Mouse (Mus musculus): ENCODE data around the gene Tifab. TPM values are rescaled to one million over a fixed set of nuclear protein-coding genes. Genes with fewer than 3 reads are reported as not detected.
"Not testable (repeated sequence)": the region's sequence is repeated elsewhere in the genome, so short reads cannot be mapped to it uniquely, and the experiment has no call there.

Gene Tifab
- total RNA-seq (2022) = 1 to 10 TPM; 1.6 to 7.4 (median 3.9) TPM

DNA sequence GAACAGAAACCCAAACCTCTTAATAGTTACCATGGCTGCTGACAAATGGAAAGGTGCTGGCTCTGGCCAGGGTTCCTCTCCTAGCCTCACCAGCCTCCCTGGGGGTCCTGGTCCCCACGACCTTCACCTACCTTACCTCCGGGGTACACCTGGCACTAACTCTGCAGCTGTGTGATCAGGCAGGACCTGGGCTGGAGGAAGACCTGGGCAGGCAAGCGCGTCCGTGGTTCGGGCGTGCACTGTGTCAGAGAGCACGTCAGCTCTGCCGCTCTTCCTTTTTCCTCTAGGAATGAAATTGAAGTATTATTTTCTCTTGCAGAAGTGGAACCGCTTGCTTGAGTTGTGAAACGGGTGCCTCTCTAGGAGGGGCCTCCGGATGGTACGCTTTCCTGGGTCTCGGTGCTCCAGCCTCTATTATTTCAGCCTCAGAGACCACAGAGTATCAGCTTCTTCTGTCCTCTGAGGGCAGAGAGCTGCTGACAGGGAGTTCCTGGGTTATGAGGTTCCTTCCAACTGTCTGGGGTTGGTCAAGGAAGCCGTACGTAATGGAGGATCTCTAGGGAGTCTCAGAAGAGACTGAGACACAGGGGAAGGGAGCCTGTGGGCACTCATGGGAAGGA, at the start of gene Tifab:
Tifab (minus strand) TSS at position 470 of the 620 bp plus-strand sequence.
- DNase-seq (ENCODE audit: low spot score in 2 of 2) = no peak

DNA sequence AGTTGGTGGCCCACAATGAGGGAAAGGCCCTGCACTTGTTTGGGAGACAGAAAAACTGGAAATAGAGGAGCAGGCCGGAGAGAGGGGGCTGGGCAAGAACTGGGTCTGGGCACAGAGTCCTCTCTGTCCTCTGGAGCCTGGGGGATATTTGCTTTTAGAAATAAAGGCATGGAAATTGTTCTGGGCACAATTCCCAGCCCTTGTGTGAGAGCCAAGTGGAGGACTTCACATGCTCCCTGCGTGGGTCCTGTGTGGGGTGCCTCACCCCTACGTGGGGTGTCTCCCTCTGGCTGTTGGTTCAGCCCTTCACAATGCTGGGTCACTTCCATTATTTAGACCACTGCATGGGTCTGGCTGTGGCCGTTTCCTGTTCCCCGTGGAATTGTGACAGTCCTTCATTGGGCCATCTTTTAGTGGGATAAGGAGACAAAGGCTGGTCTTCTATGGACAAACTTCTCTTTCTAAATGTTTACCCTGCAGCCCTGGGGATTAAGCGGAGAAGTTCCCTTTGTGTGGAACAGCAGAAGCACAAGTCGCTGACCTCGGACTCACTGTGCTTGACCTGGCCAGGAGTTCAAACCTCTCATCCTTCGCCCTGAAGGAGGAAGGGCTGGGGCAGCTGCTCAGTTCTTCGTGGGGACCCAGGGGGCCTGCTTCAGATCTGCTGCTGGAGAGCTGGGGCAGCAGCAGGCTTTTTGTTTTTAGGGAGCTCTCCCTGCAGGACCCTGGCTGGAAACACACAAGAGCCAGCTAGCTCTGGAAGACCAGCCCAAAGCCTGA, 47.7 kb upstream of the Tifab start:
- peak; percentile 67 to 72 for DNase-seq (ENCODE audit: low spot score in 2 of 2)

DNA sequence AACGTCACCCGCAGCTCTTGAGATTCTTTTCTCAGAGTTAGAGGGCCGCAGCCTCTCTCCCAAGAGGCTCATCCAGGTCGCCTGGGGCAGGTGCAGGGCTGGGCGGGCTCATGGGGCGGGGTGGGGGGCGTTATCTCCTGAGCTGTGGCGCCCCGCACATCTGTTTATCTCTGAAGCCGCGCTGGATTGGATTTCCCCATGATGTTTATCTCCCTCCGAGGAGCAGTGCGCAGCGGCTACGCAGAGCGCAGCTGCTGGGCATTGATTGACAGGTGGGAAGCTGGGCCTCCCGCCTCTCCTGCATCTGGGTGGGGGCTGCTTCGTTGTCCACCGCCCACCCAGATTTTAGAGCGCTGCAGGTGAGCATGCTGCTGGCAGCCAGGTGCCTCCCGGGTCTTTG, 44.9 kb upstream of the Tifab start:
- no peak for DNase-seq (ENCODE audit: low spot score in 2 of 2)

DNA sequence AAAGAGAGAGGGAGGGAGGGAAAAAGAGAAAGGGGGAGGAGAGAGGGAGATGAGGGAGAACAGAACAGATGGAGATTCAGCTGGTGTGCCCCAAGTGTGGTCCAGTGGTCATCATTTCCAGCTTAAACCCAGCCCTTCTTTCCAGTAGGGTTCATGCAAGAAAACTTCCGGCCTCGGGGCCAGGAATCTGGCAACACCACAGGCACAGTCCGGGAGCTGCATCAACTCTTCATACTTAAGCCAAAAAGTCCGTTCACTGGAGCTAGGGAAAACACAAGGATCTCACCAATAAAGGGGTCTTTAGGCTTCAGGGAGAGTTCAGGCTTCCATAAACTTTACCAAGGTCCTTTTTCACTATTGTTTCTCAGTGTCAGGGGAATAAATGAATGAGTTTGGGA, 44.2 kb upstream of the Tifab start:
- no peak for DNase-seq (ENCODE audit: low spot score in 2 of 2)

DNA sequence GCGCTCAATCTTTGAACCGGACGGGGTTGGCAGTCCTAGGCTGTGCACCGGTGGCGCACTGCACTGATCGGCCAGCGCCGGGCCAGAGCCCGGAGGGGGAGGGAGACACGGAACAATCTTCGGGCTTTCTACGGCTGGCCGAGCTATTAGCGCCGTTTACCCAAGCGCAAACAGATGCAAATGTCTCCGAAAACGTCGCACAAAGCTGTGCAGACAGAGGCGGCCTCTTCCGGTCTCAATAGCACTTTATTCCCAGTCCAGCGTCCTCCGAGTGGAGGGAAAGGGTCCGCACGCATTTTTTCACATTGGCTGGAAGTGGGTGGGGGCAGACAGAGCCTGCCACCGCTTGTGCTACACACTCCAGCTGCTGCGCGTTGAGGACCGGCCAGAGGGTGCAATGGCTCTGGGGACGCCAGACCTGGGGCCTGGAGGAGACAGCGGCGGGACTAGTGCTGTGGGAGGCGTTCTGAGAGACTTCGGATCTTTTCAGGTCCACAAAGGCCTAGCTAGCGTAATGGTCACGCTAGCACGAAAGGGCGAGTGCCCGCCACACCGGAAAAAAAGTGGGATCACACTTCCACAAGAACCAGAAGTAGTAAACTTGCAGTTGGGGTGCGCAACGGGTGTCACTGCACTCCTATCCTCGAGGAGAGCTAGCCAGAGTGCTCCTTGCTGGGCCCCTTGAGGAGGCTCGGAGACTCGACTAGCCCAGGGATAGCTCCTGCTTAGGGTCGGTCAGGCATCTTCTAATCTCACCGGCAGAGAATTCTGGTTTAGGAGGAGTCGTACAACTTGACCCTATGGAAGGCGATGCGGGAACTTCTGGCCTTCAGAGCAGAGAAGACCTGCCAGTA, 43.5 kb upstream of the Tifab start:
- peak; percentile 43 to 49 for DNase-seq (ENCODE audit: low spot score in 2 of 2)

DNA sequence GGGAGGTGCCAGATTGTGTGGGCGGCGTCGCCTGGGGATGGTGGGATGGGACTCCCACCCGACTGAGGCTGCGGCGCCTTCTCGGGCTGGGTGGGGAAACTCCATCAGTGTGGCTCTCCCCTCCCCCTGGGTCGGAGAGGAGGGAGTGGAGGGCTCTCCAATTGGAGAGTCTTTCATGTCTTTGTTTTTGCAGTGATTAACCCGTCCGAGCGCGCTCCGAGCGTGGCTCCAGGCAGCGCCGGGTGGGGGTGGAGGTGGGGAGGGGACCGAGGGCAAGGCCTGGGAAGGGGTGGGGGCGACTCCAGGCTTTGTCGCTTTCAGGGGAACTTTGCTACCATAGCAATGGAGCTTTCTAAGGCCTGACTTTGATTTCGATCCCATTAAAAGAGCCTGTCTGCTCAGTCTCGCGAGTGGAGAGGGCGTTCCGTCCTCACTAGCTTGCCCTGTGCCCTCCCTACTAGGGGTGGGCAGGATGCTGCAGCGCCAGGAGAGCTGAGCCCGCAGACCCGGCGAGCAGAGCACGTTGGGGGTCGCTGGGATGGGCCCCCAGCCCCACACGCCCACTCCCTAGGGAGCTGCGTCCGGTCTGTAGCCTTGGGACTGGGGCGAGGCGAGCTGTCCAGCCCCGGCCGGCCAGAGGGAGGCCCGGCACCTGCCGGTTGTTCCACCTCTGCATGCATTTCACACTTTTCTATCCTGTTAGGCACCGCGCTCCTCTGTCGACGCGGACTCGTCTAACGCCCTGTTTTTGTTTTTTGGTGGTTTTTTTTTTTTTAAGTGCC, 42.6 kb upstream of the Tifab start:
- no peak for DNase-seq (ENCODE audit: low spot score in 2 of 2)

DNA sequence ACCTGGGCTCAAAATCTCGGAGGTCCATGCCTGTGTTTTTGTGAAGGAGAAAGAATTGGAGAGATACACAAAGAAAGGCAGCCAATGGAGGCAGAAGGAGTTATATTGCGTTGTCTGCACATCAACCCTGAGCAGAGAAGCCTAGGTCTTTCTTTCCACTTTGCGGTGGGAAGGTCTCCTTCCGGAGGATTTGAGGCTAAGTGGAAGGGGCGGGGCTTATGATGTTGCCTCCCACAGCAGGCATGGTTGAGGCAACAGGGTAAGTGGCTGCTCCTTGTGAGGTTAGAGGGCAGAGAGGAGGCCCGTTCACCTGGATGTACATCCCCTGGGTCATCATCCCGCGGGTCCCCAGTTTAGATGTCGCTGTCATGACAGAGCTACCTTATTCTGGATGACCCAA, 40.6 kb upstream of the Tifab start:
- DNase-seq (ENCODE audit: low spot score in 2 of 2) = no peak

DNA sequence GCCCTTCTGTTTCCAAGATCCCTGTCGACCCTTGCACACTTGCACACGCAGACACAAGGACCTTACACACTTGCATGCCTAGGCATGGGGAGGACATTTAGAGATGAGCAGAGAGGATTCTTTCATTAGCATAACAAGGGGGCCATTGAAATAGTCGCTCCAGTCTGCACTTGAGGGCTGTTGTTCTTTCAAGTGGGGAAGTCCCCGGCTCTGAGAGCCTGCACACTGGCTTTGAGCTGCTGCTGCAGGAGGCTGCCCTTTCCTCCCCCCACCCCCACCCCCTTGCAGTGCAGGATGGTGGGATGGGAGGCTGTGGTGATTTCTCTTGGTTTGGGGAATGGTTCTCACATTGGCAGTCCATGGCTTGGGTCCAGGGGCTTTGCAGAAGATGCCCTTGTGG, 37.4 kb upstream of the Tifab start:
- DNase-seq (ENCODE audit: low spot score in 2 of 2) = no peak

DNA sequence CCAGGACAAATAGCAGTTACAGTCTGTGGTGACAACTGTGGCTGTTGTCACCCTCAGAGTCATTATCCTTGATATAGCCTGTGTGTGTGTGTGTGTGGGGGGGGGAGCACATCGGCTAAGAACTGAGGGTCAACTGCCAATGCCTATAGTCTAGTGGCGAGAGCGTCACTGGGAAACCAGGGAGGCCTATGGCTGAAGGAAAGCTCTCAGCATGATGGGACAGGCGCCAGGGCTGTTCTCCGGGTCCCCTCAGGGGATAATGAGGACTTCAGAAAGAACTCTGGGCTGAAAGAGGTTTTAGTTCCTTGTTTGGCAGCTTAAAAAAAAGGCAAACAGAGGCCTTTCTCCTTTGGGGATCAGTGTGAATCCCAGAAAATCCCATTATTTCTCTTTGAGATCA, 35.9 kb upstream of the Tifab start:
- DNase-seq (ENCODE audit: low spot score in 2 of 2) = no peak

DNA sequence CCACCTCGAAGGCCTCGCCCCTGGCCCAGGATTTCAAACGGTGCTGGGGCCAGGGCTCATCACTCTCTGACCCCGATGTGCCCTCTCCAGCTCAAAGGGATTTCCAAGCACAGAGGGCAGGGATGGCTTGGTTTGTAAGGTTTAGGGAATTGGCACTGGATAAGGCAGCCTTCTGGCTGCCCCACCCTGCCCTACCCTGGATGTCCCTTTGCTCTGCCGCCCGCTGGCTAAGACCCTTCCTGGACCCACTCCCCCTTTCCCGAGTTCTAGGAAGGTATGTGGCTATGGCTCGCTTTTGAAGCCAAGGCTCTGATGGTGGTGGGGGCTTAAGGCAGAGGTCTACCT, 30.4 kb upstream of the Tifab start:
- DNase-seq (ENCODE audit: low spot score in 2 of 2) = no peak

DNA sequence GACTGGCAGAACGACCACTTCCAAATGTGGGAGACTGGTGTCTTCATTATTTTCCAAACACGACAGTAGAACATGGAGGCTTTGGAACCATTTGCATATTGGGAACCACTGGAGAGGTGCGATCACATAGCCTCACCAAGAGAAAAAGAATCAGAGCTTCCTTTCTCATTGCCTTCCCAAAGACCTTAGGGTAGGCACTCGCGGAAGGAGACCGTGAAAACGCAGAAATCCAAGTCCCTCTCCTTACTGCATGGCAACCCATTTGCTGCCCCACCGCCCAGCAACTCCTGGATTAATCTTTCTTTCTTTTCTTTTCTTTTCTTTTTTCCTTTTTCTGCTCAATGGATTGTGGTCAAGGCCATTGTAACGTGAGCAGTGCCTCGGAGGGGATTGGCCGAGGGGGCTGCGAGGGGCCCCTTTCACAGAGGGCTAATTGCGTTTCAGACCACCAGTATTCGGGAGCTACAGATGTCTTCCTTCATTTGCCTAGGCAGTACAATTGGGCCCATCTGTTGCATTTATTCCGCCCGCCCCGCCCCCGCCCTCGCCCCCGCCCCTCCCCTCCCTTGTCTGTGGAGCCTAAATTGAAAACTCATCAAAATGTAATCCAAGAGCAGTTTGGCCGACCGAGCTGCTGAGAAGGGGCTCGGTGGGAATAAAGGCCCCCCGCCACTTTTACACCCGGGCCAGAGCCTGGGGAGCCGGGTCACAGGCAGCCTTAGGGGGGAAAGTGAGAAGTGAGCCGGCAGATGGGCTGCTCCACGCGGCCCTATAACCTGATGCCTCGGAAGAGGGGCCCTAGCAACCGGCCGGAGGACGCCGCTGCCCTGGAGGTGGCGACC, 29.8 kb upstream of the Tifab start:
- DNase-seq (ENCODE audit: low spot score in 2 of 2) = no peak

DNA sequence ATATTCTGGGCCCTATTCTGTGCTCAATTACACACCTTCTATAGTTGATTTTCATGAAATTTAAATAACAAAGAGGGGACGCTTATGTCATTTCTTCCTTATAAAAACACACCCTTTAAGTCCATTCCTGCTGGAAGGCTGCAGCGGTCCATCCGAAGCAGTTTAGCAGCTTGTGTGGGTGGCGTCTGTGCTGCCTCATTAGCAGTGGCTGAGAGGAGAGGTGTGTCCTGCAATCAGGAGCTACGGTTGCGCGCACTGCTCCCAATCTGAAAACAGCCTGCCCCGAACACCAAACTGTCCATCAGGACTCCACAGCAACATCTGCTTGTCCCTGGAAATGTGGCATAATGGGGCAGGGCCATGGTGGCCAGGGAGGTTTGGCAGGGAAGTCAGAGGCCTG, 20.8 kb upstream of the Tifab start:
- no peak for DNase-seq (ENCODE audit: low spot score in 2 of 2)

DNA sequence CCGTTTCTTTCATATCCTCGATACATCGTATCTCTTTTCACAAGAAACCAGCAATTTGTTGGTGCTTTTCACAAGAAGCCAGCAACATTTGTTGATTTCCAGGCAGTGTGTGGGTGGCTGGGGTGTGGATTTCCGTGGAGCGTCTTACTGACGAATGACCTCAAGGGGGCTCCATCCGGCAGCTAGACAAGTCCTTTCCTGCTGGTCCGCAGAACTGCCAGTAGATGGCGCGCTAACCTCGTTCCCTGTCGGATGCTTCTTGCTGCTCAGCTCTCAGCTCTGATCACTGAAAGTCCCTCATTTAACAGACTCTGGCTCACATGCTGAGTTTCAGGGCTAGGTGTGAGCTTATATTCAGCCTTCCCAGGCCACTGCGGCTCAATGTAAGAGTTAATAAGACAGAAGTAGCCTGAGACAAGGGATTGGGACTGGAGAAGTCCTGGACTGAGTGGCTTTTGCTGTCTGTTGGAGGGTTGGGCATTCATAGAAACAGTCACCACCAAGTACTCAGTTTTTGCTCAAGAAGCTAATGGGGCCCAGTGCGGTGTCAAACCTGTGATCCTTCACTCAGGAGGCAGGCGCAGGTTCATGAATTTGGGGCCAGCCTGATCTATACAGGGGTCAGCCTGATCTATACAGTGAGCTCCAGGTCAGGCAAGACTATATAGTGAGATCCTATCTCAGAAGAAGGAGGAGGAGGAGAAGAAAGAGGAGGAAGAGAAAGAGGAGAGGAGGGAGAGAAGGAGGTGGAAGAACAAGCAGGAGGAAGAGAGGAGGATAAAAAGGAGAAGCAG, 19.0 kb upstream of the Tifab start:
- DNase-seq (ENCODE audit: low spot score in 2 of 2) = peak; percentile 82 to 89

DNA sequence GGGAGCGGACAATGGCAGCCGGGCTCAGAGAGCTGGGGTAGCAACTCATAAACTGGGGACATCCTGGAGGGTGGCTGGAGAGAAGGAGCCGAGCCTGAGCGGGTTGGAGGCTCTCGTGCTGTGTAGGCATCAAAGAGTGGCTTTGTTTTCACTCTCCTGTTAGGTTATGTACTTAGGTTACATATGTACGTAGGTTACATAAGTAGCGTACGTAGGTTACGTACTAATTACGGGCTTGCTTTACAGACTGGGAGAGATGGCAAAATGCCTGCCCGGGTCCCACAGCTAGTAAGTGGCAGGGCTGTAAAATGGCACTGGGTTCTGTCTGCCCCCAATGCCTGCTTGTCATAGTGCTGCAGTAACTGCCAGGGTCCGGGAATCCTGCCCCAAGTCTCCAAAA, 18.3 kb upstream of the Tifab start:
- DNase-seq (ENCODE audit: low spot score in 2 of 2) = no peak

DNA sequence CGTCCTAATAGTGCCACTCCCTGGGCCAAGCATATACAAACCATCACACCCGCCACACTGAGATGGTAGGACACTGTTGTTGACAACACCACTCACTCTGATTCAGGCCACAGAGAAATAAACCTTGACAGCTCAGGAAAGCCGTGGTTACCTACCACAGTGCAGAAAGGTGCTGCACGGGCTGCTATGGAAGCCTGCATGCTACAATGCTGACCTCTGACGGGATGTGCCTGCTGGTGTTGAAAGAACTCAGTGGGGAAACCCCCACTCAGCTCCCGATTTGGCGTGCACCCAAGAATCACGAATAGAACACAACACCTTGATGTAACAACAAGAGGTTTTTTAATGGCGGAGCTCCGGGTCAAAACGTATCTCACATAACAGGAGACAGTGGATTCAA, 17.1 kb upstream of the Tifab start:
- DNase-seq (ENCODE audit: low spot score in 2 of 2) = not testable (repeated sequence)

DNA sequence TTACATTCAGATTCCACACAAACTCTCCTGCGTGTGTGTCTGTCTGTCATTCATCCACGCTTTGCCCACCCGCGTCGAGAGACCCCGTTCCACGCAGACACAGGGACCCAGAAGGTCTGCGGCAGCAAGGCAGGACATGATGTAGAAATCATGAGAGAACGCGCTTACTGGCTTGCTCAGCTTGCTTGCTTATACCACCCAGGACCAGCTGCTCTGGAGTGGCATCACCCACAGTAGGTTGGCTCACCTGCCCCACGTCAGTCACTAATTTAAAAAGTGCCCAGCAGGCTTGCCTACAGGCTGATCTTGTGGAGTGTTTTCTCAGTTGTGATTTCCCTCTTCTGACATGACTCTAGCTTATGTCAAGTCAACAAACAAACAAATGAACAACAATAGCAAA, 15.5 kb upstream of the Tifab start:
- not testable (repeated sequence) for DNase-seq (ENCODE audit: low spot score in 2 of 2)

DNA sequence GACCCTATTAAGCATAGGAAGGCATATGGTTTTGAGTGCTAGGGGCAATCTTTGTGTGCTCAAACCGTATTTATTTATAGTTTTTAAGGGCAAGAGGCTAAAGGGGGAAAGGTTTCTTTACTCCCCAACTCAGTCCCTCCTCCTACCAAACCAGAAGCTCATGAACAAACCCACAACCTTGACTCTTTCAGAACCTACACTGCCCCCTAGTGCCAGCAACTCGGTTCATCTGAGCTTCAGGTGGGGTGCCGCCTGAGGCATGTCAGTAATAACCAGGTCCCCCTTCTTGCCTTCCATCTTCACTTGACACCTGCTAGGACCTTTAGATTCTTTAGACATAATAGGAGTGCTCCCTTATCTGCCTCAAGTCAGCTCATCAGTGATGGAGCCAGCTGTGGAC, 12.5 kb upstream of the Tifab start:
- no peak for DNase-seq (ENCODE audit: low spot score in 2 of 2)

DNA sequence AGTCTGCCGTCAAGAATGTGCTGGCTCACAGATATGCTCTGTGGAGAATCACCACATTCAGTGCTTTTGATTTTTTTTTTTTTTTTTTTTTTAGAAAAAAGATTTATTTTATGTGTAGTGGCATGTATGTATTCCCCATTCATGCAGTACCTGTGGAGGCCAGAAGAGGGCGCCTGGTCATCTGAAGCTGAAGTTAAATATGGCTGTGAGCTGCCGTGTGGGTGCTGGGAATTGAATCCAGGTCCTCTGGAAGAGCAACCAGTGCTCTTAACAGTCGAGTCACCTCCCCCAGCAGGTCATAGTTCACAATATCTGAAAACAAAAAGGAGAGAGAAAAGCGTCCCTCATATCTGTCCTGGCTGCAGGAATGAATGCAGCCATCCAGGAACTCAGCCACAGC, 11.0 kb upstream of the Tifab start:
- no peak for DNase-seq (ENCODE audit: low spot score in 2 of 2)

DNA sequence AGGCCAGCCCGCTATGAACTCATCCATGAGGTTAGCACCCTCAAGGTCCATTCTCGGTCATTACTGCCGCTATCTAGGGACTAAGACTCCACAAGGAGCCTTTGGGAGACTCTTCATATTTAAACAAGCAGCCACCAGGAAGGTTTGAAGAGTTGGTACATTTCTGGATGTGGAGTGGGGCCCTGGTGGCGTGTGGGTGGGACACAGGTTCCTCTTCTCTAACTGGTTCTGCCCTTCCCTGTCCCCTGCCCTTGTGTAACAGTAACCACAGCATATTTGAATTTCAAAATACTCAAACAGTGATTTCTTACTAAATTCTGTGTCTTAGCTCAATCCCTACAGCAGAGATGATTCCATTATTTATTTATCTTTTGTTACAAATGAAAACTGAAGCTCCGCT, 5.0 kb upstream of the Tifab start:
- DNase-seq (ENCODE audit: low spot score in 2 of 2) = no peak

DNA sequence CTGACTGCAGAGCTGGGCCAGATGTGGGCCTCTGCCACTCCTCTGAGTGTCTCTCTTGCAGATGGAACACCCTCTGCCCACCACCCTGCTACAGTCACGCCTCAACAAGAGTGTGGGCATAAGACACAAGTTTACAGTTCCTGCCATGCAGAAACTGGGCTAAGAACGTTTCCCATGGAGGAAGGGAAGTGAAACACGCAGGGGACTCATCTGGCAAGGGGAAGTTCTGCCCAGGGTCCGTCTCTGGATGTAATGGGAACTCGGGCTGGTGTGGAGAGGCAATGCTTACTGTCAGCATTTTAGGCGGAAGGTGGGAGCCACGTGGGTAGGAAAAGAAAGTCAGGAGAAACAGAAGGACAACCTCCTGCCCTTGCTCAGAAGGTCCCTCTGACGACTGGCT, 2.7 kb upstream of the Tifab start:
- DNase-seq (ENCODE audit: low spot score in 2 of 2) = no peak
